In the genomic region with DNA sequence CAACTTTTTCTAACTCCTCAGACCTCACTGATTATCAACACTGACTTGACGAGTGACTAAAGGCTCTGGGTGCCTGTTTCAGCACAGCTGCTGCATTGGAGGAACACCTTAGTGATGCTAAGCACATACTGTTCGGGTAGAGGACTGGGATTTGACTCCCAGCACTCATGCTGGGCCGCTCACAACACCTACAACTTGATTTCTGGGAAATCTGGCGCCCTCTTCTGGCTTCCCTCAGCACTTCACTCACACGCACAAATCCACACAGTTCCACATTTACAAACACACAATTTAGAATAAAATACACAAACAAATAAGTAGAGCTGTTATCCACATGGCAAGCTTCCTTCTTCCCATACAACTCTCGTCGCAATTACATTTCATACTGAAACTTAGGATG, we compare ENCODE assay signal across 11 mouse cellular contexts.
DNase-seq lines count a peak whose midpoint lies in the region; ATAC-seq and TF ChIP-seq lines count a peak whose summit lies in the region.
"Had no signal": no experiment of that assay in that cellular context is flagged by ENCODE, and none has a peak within 500 bp of the region (broad histone marks: within the 10 kb centered on the region; RNA-seq: fewer than 3 reads in every experiment).

No protein-coding gene starts in this region.

- 94% methylated on average over 7 of the region's 7 CpGs for WGBS in kidney, adult 2 months
- 90% methylated on average over 7 of the region's 7 CpGs for WGBS in kidney, embryonic 15.5 days

- TF ChIP-seq CTCF in kidney, adult 2 months (conservative IDR thresholded peaks at IDR 0.05; ENCODE audit: insufficient read depth, insufficient read length, low read depth, low read length) = peak; percentile 43
- peak; percentile 42; the same call in 1 of the 2 replicates for TF ChIP-seq CTCF in testis, adult 2 months (IDR thresholded peaks at IDR 0.05; ENCODE audit: control insufficient read depth, insufficient read depth, insufficient replicate concordance, low read depth, low read length)
- TF ChIP-seq CTCF in bone marrow macrophage, adult 2 months (IDR thresholded peaks at IDR 0.05; ENCODE audit: low read depth, low read length) = peak; percentile 72

- no peak overlapping the region for H3K4me2 ChIP-seq in kidney, embryonic 15.5 days
- H3K4me2 ChIP-seq: heart, embryonic 13.5 days; hindbrain, embryonic 13.5 days had no signal

- H3K27ac ChIP-seq in kidney, adult 2 months (ENCODE audit: insufficient read depth, low read depth, low read length) = no peak overlapping the region
- H3K27ac ChIP-seq in kidney, embryonic 15.5 days = no peak overlapping the region
- H3K27ac ChIP-seq in testis, adult 2 months (ENCODE audit: control insufficient read depth, insufficient read depth, low read depth, low read length) = no peak overlapping the region
- no peak overlapping the region for H3K27ac ChIP-seq in bone marrow macrophage, adult 2 months (ENCODE audit: insufficient read depth, low read depth, low read length)
- H3K27ac ChIP-seq: heart, embryonic 13.5 days; hindbrain, embryonic 13.5 days had no signal

- no peak overlapping the region for H3K4me3 ChIP-seq in kidney, adult 2 months (ENCODE audit: insufficient read depth, low read depth, low read length)
- no peak overlapping the region for H3K4me3 ChIP-seq in kidney, embryonic 15.5 days (replicated peaks)
- no peak overlapping the region for H3K4me3 ChIP-seq in testis, adult 2 months (ENCODE audit: control insufficient read depth, low read depth, low read length)
- H3K4me3 ChIP-seq in bone marrow macrophage, adult 2 months (ENCODE audit: insufficient read depth, low read length) = no peak overlapping the region
- H3K4me3 ChIP-seq: heart, embryonic 13.5 days; hindbrain, embryonic 13.5 days had no signal

- ATAC-seq in kidney, embryonic 15.5 days (replicated peaks; ENCODE audit: low FRiP score) = no peak

- H3K36me3 ChIP-seq in kidney, adult 2 months (ENCODE audit: control insufficient read depth, insufficient read depth, low read length) = no peaks in the 10 kb centered on the region
- peaks cover 10% of the 10 kb centered on the region; the same call in 1 of the 2 replicates for H3K36me3 ChIP-seq in kidney, embryonic 15.5 days
- no peaks in the 10 kb centered on the region for H3K36me3 ChIP-seq in testis, adult 2 months (ENCODE audit: control insufficient read depth, insufficient read depth, low read length)

- no peak for DNase-seq in kidney, adult 2 months
- no peak for DNase-seq in testis, postnatal 14 days (ENCODE audit: low spot score)
- peak; percentile 21 for DNase-seq in thymus, postnatal 25 days
- no peak for DNase-seq in adrenal gland, postnatal 4 days (ENCODE audit: low spot score in 2 of 2)
- no peak for DNase-seq in ovary, adult 18-20 months (ENCODE audit: low spot score)
- DNase-seq: kidney, postnatal 14 days had no signal

- no peak for TF ChIP-seq POLR2A in kidney, adult 2 months (IDR thresholded peaks at IDR 0.05; ENCODE audit: low read depth, low read length)
- no peak for TF ChIP-seq POLR2A in testis, adult 2 months (IDR thresholded peaks at IDR 0.05; ENCODE audit: control insufficient read depth, low read depth, low read length)
- TF ChIP-seq POLR2A in bone marrow macrophage, adult 2 months (IDR thresholded peaks at IDR 0.05; ENCODE audit: borderline replicate concordance, low read depth, low read length) = no peak

- no peaks in the 10 kb centered on the region for H3K9me3 ChIP-seq in kidney, embryonic 15.5 days (replicated peaks)
- H3K9me3 ChIP-seq: hindbrain, embryonic 13.5 days had no signal

- H3K9ac ChIP-seq in kidney, embryonic 15.5 days = no peak overlapping the region
- H3K9ac ChIP-seq: heart, embryonic 13.5 days; hindbrain, embryonic 13.5 days had no signal

- H3K4me1 ChIP-seq in kidney, adult 2 months (ENCODE audit: control insufficient read depth, insufficient read depth, low read length) = no peaks in the 10 kb centered on the region
- H3K4me1 ChIP-seq in kidney, embryonic 15.5 days = no peaks in the 10 kb centered on the region
- H3K4me1 ChIP-seq in testis, adult 2 months (ENCODE audit: control insufficient read depth, insufficient read depth, low read length) = no peaks in the 10 kb centered on the region
- H3K4me1 ChIP-seq in bone marrow macrophage, adult 2 months (ENCODE audit: control insufficient read depth, insufficient read depth, low read length) = peaks cover 33% of the 10 kb centered on the region
- H3K4me1 ChIP-seq: hindbrain, embryonic 13.5 days had no signal

- no peaks in the 10 kb centered on the region for H3K27me3 ChIP-seq in kidney, adult 2 months (replicated peaks; ENCODE audit: control insufficient read depth, insufficient read depth, low read length)
- no peaks in the 10 kb centered on the region for H3K27me3 ChIP-seq in kidney, embryonic 15.5 days
- H3K27me3 ChIP-seq in testis, adult 2 months (ENCODE audit: control insufficient read depth, insufficient read depth, low read length) = no peaks in the 10 kb centered on the region
- H3K27me3 ChIP-seq: heart, embryonic 13.5 days; hindbrain, embryonic 13.5 days had no signal
